Mouse (Mus musculus) regulatory T cell (primary cell): Measurements from ENCODE around the gene Ccnjl.

Source experiments
- in situ Hi-C: fragments of 300-600 bp; cut with MboI, MseI; formaldehyde crosslinking; loops from one replicate; pipeline ENCODE4 v1.15.1; 2025; ENCODE audit warnings: high pct_unique_total_duplicates

The Ccnjl gene

GRCm38 (mm10) chr11:43520521-43520920 lies 8.1 kb upstream of the Ccnjl start:
- in situ Hi-C loops: no loop called here

DNA sequence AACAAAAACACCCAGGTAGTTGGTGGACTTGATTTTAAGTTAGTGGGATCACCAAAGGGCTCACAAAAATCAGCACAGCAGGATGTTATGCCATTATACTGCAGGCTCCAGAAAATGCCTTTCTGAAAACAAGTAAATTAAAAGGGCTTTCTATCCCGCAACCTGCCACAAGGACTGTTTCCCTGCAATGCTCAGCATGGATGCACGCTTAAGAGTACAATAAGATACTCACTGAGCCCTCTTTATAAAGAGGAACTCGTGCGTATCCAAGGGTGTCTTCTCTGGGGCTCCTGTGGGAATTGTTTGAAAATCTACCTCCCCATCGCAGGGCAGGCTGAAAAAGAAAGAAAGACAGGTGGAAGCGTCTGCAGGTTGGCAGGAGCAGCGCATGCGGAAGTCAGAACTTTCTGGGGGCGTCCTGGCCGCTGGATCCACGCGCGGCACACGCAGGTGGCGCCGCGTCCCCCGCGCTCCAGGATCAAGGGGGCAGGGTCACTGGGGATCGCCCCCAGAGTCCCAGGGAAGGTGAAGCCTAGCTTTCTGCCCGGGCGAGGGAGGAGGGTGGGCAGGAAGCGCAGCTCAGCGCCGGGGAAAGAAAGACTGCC lies 404 bp upstream of the Ccnjl start:
- in situ Hi-C loops: no loop called here

- in situ Hi-C loops: no loop called here
Measured at GRCm38 (mm10) chr11:43530043-43530442, 1.5 kb downstream of the Ccnjl start.

- in situ Hi-C loops: no loop called here
Measured at GRCm38 (mm10) chr11:43531619-43532018, 3.0 kb downstream of the Ccnjl start.

GRCm38 (mm10) chr11:43537074-43537473 lies 8.5 kb downstream of the Ccnjl start:
- in situ Hi-C loops: no loop called here

DNA sequence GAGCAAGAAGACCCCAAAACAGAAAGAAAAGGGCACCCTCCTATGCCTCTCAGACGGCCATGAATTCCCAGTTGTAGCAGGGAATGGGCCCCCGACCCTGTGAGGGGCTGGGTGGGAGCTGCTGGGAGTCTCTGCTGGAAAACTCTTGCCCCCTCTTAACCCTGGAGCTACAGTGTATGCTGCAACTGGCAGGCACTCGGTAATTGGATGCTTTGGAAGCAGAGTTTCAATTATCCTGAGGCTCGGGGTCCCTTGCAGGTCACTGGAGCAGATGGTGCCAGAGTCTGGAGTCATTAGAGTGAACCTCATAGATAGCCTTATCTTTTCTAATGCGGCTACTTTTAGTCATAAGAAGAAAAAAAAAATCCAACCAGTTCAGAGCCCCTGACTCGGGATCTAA lies 11.3 kb downstream of the Ccnjl start:
- in situ Hi-C loops: no loop called here

DNA sequence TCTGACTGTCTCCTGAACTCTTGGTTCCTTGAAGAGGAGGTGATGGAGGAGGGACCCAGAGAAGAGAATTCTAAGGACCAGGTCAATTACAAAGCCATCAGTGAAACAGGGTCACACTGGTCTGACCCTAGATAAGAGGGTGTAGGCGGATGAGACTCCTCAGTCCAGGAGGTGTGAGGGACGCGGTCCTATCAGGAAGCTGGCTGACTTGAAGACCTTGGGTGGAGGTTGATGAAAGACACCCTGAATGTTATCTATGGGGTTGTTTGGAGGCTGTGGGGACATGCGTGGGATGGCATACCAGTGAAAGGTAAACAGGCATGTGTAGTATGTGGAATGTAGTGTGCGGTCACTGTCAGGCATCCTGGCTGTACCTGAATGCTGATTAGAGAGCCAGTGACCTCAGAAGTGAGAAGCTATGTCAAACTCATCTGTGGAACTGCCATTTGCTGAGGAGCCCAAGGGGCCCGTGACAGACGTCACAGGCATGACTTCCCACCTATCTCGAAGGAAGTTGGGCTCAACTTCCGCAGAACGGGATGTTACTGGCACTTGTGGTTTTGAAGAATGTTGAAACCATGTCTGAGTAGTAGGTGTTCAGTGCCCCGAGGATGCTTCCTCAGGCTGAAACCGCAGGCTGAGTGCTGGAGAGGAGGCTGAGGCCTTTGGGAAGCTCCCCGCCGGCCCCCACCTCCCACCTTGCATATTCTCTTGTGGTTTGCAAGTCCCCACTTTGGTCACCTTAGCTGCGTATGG lies 15.3 kb downstream of the Ccnjl start:
- in situ Hi-C loops: no loop called here

- in situ Hi-C loops: no loop called here
Measured at GRCm38 (mm10) chr11:43544819-43545218, 16.2 kb downstream of the Ccnjl start.

GRCm38 (mm10) chr11:43545873-43546475 lies 17.4 kb downstream of the Ccnjl start:
- in situ Hi-C loops: no loop called here

DNA sequence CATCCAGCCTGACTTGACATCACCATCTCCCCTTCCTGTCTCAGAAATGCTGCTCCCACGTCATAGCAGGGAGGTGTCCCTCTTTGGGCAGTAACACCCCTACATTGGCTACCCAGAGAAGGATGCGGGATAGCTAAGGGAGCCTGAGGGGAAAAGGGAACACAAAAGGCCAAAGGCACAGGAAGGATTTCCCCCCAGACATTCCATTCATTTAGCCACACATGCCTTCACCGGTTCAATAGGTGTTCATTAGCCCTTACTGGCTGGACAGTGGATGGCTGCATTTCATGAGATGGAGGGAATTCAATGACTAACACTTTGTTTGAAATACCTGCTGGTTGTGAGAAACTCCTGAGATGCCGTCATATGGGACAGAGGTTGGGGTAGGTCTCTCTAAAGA lies 18.1 kb downstream of the Ccnjl start:
- in situ Hi-C loops: no loop called here

DNA sequence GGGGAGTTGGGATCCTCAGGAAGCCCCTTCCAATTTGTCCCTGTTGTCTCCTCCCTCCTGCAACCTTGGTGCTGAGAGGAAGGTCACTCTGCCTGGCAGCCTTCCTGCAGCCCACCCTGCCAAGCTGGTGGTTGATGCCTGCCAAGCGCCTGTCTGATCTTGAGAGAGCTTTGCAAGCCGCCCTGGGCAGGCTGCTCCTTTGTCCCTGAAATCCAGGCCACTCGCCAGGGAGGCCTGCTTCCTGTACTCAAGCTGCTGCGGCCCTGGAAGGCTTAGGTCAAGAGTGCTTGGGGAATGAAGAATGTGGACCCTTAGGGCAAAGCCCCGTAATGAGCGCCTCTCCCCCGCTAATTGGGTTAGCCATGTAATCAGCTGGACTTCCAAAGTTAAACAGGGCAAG lies 19.6 kb downstream of the Ccnjl start:
- in situ Hi-C loops: no loop called here

- in situ Hi-C loops: no loop called here
Measured at GRCm38 (mm10) chr11:43548657-43549435, 20.3 kb downstream of the Ccnjl start.

GRCm38 (mm10) chr11:43549701-43550100 lies 21.1 kb downstream of the Ccnjl start:
- in situ Hi-C loops: no loop called here

- in situ Hi-C loops: no loop called here
Measured at GRCm38 (mm10) chr11:43551756-43552155, 23.2 kb downstream of the Ccnjl start.

- in situ Hi-C loops: no loop called here
Measured at GRCm38 (mm10) chr11:43552675-43553074, 24.1 kb downstream of the Ccnjl start.

GRCm38 (mm10) chr11:43556538-43556937 lies 28.0 kb downstream of the Ccnjl start:
- in situ Hi-C loops: no loop called here

- in situ Hi-C loops: no loop called here
Measured at GRCm38 (mm10) chr11:43559515-43560292, 31.1 kb downstream of the Ccnjl start.

DNA sequence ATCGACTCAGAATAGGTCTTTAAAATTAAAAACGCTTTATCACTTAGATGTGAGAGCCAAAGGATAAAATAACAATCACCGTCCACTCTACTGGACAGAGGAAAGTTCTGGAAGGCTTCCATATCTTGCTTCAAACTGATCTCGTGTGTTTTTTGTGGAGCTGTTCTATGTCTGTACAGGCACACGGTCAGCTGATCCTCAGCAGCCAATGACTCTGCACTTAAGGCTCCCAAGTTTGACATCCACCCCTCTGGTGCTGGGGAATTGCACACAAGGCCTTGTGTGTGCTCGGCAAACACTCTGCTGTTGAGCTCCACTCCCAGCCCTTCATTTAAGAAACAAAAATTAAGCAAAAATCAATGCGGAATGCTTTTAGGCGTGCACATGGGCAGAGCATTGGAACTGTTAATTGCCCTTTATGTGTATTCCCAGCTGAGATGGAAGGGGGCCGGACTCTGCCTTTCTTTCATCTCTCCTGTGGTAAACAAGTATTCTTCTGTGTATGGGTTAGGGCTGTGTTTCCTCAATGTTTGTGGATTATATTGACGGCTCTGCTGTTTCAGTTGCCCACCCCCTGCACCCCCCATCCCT lies 35.2 kb downstream of the Ccnjl start:
- in situ Hi-C loops: no loop called here

DNA sequence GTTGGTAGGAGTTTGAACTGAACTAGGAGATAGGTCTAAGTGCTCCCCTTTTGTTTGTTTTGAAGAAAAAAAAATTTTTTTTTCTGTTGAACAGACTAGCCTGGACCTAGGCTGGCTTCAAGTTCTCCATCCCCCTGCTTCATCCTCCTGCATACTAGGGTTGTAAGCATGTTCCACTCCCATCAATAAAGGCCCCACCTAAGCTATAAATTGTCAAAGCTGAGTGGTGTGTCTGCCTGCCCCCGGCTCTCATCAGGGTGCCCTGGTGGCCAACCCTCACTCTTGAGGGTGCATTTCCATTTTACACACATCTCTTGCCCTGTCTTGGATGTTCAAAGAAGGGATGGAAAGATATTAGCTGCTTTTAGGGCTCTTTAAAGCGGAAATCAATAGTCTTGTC lies 36.8 kb downstream of the Ccnjl start:
- in situ Hi-C loops: no loop called here

- in situ Hi-C loops: no loop called here
Measured at GRCm38 (mm10) chr11:43565852-43566251, 37.3 kb downstream of the Ccnjl start.

GRCm38 (mm10) chr11:43566696-43567095 lies 38.1 kb downstream of the Ccnjl start:
- in situ Hi-C loops: no loop called here
